Mouse (Mus musculus) ES-E14 (cell line): ENCODE results near the gene Gtf2a1. TPM values are rescaled to one million over a fixed set of nuclear protein-coding genes. Genes with fewer than 3 reads are reported as not detected.

Source experiments
- DNase-seq: peaks from one replicate; pipeline ENCODE4 v3.0.0-alpha.2; 2013; ENCODE audit warnings: low read depth, low spot score
- H3K27ac ChIP-seq: 2 replicates; pipeline ENCODE4 v1.5.1; 2012; ENCODE audit warnings: low read depth, mild to moderate bottlenecking, low read length, moderate library complexity, mixed read lengths; ENCODE audit not compliant: poor library complexity, insufficient read depth, severe bottlenecking
- H3K36me3 ChIP-seq: 2 replicates; pipeline ENCODE4 v1.6.1; 2012; ENCODE audit warnings: mild to moderate bottlenecking, low read length, moderate library complexity, mixed read lengths; ENCODE audit not compliant: control insufficient read depth, poor library complexity, insufficient read depth, severe bottlenecking
- H3K4me1 ChIP-seq, 2 experiments: fragments of 150-350 bp in 1 of 2; sonication (generic) in 1 of 2; 2 replicates each; pipeline ENCODE4 v1.6.1; 2012; ENCODE audit warnings: low read length in 2 of 2, mild to moderate bottlenecking in 1 of 2, mixed read lengths in 1 of 2; ENCODE audit not compliant: control insufficient read depth in 2 of 2, insufficient read depth in 2 of 2, poor library complexity in 1 of 2
- H3K4me3 ChIP-seq, 2 experiments: fragments of 150-350 bp in 1 of 2; sonication (generic) in 1 of 2; 2 replicates each; pipeline ENCODE4 v1.5.1; 2012; ENCODE audit warnings: low read length in 2 of 2, low read depth in 1 of 2, mild to moderate bottlenecking in 1 of 2, mixed read lengths in 1 of 2; ENCODE audit not compliant: insufficient read depth in 1 of 2, poor library complexity in 1 of 2, severe bottlenecking in 1 of 2
- H3K9ac ChIP-seq: 2 replicates; pipeline ENCODE4 v1.6.1; 2012; ENCODE audit warnings: low read depth, mild to moderate bottlenecking, low read length, mixed read lengths; ENCODE audit not compliant: poor library complexity, insufficient read depth, severe bottlenecking
- H3K9me3 ChIP-seq: fragments of 150-350 bp; sonication (generic); 2 replicates; pipeline ENCODE4 v1.6.1; 2012; ENCODE audit warnings: low read depth, mild to moderate bottlenecking, low read length; ENCODE audit not compliant: control insufficient read depth, insufficient read depth
- CHD2 ChIP-seq: IDR thresholded peaks from 2 replicates; pipeline ENCODE4 v1.6.1; 2014; ENCODE audit warnings: mild to moderate bottlenecking, low read depth, low read length, inconsistent platforms
- HCFC1 ChIP-seq: IDR thresholded peaks from 2 replicates; pipeline ENCODE4 v1.6.1; 2012; ENCODE audit warnings: low read length, inconsistent platforms, borderline replicate concordance; ENCODE audit not compliant: insufficient read depth
- MAFK ChIP-seq: IDR thresholded peaks from 2 replicates; pipeline ENCODE4 v1.6.1; 2014; ENCODE audit warnings: mild to moderate bottlenecking, low read depth, low read length, inconsistent platforms; ENCODE audit not compliant: insufficient read depth
- ZC3H11A ChIP-seq: IDR thresholded peaks from 2 replicates; pipeline ENCODE4 v1.6.1; 2012; ENCODE audit warnings: low read depth, mild to moderate bottlenecking, inconsistent platforms, low read length, borderline replicate concordance
- ZNF384 ChIP-seq: IDR thresholded peaks from 2 replicates; pipeline ENCODE4 v1.6.1; 2012; ENCODE audit warnings: low read depth, low read length, inconsistent platforms
- in situ Hi-C, 2 experiments: fragments of 600-800 bp; cut with MboI; formaldehyde crosslinking; loops; one replicate each; pipeline ENCODE4 v1.15.1; 2025; ENCODE audit warnings: low sequenced_read_pairs in 2 of 2, inconsistent platforms in 1 of 2; ENCODE audit not compliant: unreplicated experiment in 2 of 2
- total RNA-seq: library from RNA; depleted of rRNA; stranded (reverse); fragments of 300-350 nt; gene quantifications from 2 replicates; pipeline ENCODE4 v1.2.3, GENCODE M21; 2012

The Gtf2a1 gene
- total RNA-seq, 1 experiment, result 38.0 TPM

DNA sequence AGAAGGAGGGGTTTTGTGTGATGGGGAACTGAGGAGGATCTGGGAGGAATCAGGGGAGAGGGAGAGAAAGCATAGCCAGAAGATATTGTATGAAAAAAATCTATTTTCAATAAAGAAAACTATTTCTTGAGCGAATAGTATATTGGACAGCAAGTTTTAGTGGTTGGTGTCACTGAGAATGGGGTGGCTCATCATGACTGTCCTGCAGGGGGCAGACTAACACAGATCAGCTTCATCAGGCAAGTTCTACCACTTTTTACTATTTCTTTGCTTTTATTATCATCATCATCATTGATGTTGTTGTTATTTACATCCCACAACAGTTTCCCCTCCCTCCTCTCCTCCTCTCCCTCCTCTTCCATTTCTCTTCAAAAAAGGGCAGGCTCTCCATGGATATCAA, 34.7 kb upstream of the Gtf2a1 start:
- Histone ChIP-seq H3K36me3 (no peaks in the 10 kb centered on the region), H3K9me3 (no peaks in the 10 kb centered on the region), H3K4me3 (no peak overlapping the region), H3K27ac (no peak overlapping the region), H3K9ac (no peak overlapping the region), H3K4me1 (no peaks in the 10 kb centered on the region)
- in situ Hi-C loops, result loop anchor here in 1 of 2 experiments (25.0 kb wide), 1 partner anchor 162 kb away; the partner anchor contains the start of gene Ston2
- no peak for DNase-seq
- peak; percentile 61; the same call in 1 of the 2 replicates for TF ChIP-seq ZC3H11A
- TF ChIP-seq MAFK, result no peak

DNA sequence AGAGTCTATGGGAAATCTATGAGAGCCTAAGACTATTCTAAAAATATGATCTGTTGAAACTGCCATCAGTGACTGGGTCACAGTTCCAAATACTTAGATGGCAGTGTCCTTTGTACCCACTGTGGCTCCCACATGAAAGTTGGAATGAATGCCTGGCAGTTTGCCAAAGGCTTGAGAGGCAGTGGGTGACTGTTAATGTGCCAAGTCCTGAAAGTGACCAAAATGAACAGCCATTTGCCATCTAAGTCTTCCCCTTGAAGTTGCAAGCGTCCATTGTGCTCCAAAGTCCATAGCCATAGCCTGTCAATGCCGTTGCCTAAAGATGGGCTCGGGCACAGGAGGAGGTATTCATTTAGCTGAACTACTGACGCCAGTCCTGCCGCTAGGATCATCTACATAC, 19.1 kb upstream of the Gtf2a1 start:
- no peak overlapping the region for H3K9ac ChIP-seq
- in situ Hi-C loops, result no loop called here
- no peak for DNase-seq
- no peaks in the 10 kb centered on the region for H3K36me3 ChIP-seq
- no peak overlapping the region for H3K27ac ChIP-seq
- H3K4me3 ChIP-seq, result no peak overlapping the region
- H3K4me1 ChIP-seq, result peaks cover 6 to 19% of the 10 kb centered on the region in 2 experiments
- H3K9me3 ChIP-seq, result no peaks in the 10 kb centered on the region
- TF ChIP-seq HCFC1 (no peak), ZNF384 (no peak), MAFK (no peak), CHD2 (no peak)

DNA sequence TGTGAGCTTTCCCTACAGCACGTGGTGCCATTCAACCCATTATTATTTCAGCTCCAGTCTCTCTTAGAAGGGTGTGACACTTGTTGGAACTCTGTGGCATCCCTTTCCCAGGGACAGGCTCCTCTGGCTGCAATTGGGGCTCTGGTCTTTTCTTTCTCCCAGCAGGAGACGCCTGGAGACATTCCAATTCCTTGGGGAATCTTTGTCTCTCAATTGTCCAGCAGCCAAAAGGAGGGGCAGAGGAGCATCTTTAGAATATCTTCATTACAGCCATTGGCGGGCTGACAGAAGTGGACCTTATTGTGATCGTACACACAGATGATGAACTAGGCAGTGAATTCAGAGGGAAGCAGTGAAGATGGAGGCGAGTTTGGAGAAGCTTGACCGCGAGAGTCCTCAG, 17.4 kb upstream of the Gtf2a1 start:
- in situ Hi-C loops, result no loop called here
- no peaks in the 10 kb centered on the region for H3K36me3 ChIP-seq
- H3K4me1 ChIP-seq, result peaks cover 3 to 19% of the 10 kb centered on the region in 2 experiments; a peak in 3 of 4 replicates
- TF ChIP-seq CHD2, result no peak
- no peak for TF ChIP-seq ZC3H11A
- TF ChIP-seq ZNF384, result no peak
- no peak for TF ChIP-seq MAFK
- TF ChIP-seq HCFC1, result no peak
- H3K9ac ChIP-seq, result no peak overlapping the region
- H3K9me3 ChIP-seq, result no peaks in the 10 kb centered on the region
- H3K4me3 ChIP-seq, result no peak overlapping the region
- DNase-seq, result no peak
- H3K27ac ChIP-seq, result no peak overlapping the region

DNA sequence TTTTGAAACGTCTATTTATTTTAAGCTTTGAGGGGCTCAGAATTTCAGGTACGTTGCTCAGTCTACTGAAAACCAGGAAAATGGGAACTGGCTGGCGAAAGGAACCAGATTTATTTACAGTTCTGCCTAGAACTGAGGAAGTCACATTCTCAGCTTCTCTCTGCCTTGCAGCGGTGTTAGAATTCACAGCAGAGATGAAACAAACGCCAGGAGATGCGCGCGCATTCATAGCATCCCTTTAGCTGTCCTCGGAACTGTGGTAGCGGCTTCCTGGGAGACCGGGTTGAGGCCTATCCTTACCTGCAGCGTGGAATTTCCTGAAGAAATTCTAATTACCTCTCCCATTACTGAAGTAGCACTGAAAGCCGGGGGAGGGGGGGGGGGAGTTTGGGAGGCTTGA, 16.4 kb upstream of the Gtf2a1 start:
- Histone ChIP-seq H3K4me1 (peaks cover 2 to 14% of the 10 kb centered on the region in 2 experiments; a peak in 3 of 4 replicates), H3K36me3 (no peaks in the 10 kb centered on the region), H3K9me3 (no peaks in the 10 kb centered on the region), H3K27ac (no peak overlapping the region), H3K4me3 (no peak overlapping the region), H3K9ac (no peak overlapping the region; the same call in 1 of the 2 replicates)
- no peak for DNase-seq
- in situ Hi-C loops, result no loop called here
- no peak for TF ChIP-seq CHD2
- TF ChIP-seq MAFK, result no peak
- no peak for TF ChIP-seq ZNF384
- no peak for TF ChIP-seq HCFC1
- no peak for TF ChIP-seq ZC3H11A

DNA sequence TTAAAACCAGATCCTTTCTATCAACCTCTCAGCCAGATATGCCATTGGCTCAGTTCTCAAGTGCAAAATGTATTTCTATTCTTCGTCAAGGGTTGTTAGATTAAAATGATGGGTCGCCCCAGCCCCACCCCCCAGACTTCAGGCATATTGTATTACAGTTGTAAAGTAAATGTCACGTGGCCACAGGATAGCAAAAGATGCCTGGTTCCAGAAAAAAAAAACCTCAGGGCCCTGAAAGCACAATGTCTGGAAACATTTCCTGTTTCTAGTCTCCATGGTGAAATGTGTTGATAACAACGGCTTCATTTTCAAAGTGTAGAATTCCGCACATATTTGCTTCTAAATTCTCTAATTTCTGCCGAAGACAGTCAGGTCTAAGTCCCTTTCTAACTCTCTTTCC, 14.3 kb upstream of the Gtf2a1 start:
- H3K9ac ChIP-seq, result no peak overlapping the region
- H3K27ac ChIP-seq, result no peak overlapping the region
- peaks cover 2 to 14% of the 10 kb centered on the region in 2 experiments; a peak in 3 of 4 replicates for H3K4me1 ChIP-seq
- no peaks in the 10 kb centered on the region for H3K36me3 ChIP-seq
- TF ChIP-seq CHD2, result no peak
- H3K9me3 ChIP-seq, result no peaks in the 10 kb centered on the region
- DNase-seq, result no peak
- no peak overlapping the region for H3K4me3 ChIP-seq
- in situ Hi-C loops, result no loop called here
